Mouse (Mus musculus): ENCODE results near the gene Vmn1r29. TPM values are rescaled to one million over a fixed set of nuclear protein-coding genes. Genes with fewer than 3 reads are reported as not detected.
"Not testable (repeated sequence)": the region's sequence is repeated elsewhere in the genome, so short reads cannot be mapped to it uniquely, and the experiment has no call there.

Gene Vmn1r29
- total RNA-seq (2015; ENCODE audit: low replicate concordance) (not detected in 2 replicates), total RNA-seq (2017; ENCODE audit: low replicate concordance) (not detected in 2 replicates)

GRCm38 (mm10) chr6:58301249-58301648, at the start of gene Vmn1r29:
Vmn1r29 (plus strand) TSS chr6:58301549.
- ATAC-seq (replicated peaks; ENCODE audit: low FRiP score, poor library complexity, severe bottlenecking): no peak

- ATAC-seq (replicated peaks; ENCODE audit: low FRiP score, poor library complexity, severe bottlenecking): no peak
Measured at GRCm38 (mm10) chr6:58261737-58262136, 39.6 kb upstream of the Vmn1r29 start, which contains the start of gene Vmn1r28. Vmn1r28 (plus strand) TSS chr6:58262037.

- not testable (repeated sequence) for ATAC-seq (replicated peaks; ENCODE audit: low FRiP score, poor library complexity, severe bottlenecking)
Measured at GRCm38 (mm10) chr6:58279661-58280060, 21.7 kb upstream of the Vmn1r29 start.

- no peak for ATAC-seq (replicated peaks; ENCODE audit: low FRiP score, poor library complexity, severe bottlenecking)
Measured at GRCm38 (mm10) chr6:58292201-58292600, 9.1 kb upstream of the Vmn1r29 start.

- not testable (repeated sequence) for ATAC-seq (replicated peaks; ENCODE audit: low FRiP score, poor library complexity, severe bottlenecking)
Measured at GRCm38 (mm10) chr6:58298511-58298910, 2.8 kb upstream of the Vmn1r29 start.

- not testable (repeated sequence) for ATAC-seq (replicated peaks; ENCODE audit: low FRiP score, poor library complexity, severe bottlenecking)
Measured at GRCm38 (mm10) chr6:58330686-58331085, 29.3 kb downstream of the Vmn1r29 start.

Other genes starting within 250 kb of the Vmn1r29 start
- not detected in 2 replicates for gene Vmn1r27, start 82.7 kb upstream of the Vmn1r29 start, total RNA-seq (2015; ENCODE audit: low replicate concordance)
- gene Vmn1r27, start 82.7 kb upstream of the Vmn1r29 start, total RNA-seq (2017; ENCODE audit: low replicate concordance): not detected in 2 replicates
- not detected in 2 replicates for gene Vmn1r28, start 39.5 kb upstream of the Vmn1r29 start, total RNA-seq (2015; ENCODE audit: low replicate concordance)
- gene Vmn1r28, start 39.5 kb upstream of the Vmn1r29 start, total RNA-seq (2017; ENCODE audit: low replicate concordance): not detected in 2 replicates
- gene Vmn1r30, start 141.8 kb downstream of the Vmn1r29 start, total RNA-seq (2015; ENCODE audit: low replicate concordance): not detected in 2 replicates
- gene Vmn1r30, start 141.8 kb downstream of the Vmn1r29 start, total RNA-seq (2017; ENCODE audit: low replicate concordance): not detected in 2 replicates
- not detected in 2 replicates for gene Vmn1r31, start 173.8 kb downstream of the Vmn1r29 start, total RNA-seq (2015; ENCODE audit: low replicate concordance)
- not detected in 2 replicates for gene Vmn1r31, start 173.8 kb downstream of the Vmn1r29 start, total RNA-seq (2017; ENCODE audit: low replicate concordance)

Data from erythroid progenitor cell, adult 5-6 weeks (primary cell).